Mouse (Mus musculus): ENCODE data around the gene Sesn1. TPM values are rescaled to one million over a fixed set of nuclear protein-coding genes. Genes with fewer than 3 reads are reported as not detected.

Gene Sesn1
- polyA plus RNA-seq, 1 experiment, result 12.7 TPM

DNA sequence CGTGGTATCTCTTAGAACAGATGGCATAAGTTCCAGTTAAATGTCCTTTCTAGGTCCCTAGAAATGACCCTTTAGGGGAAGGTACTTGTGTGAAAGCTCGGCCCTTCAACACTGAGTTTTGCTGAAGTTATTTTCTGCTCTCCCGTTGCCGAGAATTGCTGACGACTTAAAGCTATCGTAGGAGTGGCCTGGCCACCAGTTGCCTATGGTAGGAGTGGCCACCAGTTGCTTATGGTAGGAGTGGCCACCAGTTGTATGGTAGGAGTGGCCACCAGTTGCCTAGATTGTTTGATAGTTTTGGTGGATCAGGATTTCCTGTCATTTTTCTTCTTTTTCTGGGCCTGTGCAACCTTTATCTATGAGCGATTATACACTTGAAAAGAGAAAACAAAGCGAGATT lies 38.0 kb downstream of the Sesn1 start:
- H3K27ac ChIP-seq (ENCODE audit: control insufficient read depth, insufficient read depth, low read depth, low read length), result no peak overlapping the region
- no peaks in the 10 kb centered on the region for H3K36me3 ChIP-seq (ENCODE audit: control insufficient read depth, insufficient read depth, low read length)
- H3K4me1 ChIP-seq (ENCODE audit: control insufficient read depth, insufficient read depth, low read length), result no peaks in the 10 kb centered on the region
- no peak overlapping the region for H3K4me3 ChIP-seq (ENCODE audit: control insufficient read depth, low read depth, low read length)
- TF ChIP-seq POLR2A (IDR thresholded peaks at IDR 0.05; ENCODE audit: control insufficient read depth, low read depth, low read length) (no peak), CTCF (IDR thresholded peaks at IDR 0.05; ENCODE audit: control insufficient read depth, insufficient read depth, insufficient replicate concordance, low read depth, low read length) (no peak)
- no peaks in the 10 kb centered on the region for H3K27me3 ChIP-seq (ENCODE audit: control insufficient read depth, insufficient read depth, low read length)

DNA sequence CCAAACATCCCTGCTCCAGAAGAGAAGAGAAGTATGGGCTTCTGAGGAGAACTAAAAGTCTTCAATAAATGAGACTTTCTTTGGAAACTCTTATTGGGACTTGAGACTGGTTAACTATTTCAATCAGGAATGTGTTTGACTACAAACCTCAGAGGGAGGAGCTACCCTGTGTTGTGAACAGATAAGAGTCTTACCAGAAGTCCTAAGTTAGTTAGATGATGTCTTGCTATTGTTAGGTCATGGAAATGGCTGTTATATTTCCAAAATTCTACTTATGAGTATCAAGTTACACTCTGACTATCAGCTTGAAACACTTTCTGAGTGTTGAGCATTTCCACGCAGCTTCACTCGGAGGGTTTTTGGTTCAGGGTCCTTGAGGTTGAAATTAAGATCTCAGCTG lies 39.0 kb downstream of the Sesn1 start:
- Histone ChIP-seq H3K36me3 (ENCODE audit: control insufficient read depth, insufficient read depth, low read length) (no peaks in the 10 kb centered on the region), H3K27me3 (ENCODE audit: control insufficient read depth, insufficient read depth, low read length) (no peaks in the 10 kb centered on the region), H3K4me1 (ENCODE audit: control insufficient read depth, insufficient read depth, low read length) (no peaks in the 10 kb centered on the region), H3K4me3 (ENCODE audit: control insufficient read depth, low read depth, low read length) (no peak overlapping the region), H3K27ac (ENCODE audit: control insufficient read depth, insufficient read depth, low read depth, low read length) (no peak overlapping the region)
- TF ChIP-seq POLR2A (IDR thresholded peaks at IDR 0.05; ENCODE audit: control insufficient read depth, low read depth, low read length) (no peak), CTCF (IDR thresholded peaks at IDR 0.05; ENCODE audit: control insufficient read depth, insufficient read depth, insufficient replicate concordance, low read depth, low read length) (no peak)

DNA sequence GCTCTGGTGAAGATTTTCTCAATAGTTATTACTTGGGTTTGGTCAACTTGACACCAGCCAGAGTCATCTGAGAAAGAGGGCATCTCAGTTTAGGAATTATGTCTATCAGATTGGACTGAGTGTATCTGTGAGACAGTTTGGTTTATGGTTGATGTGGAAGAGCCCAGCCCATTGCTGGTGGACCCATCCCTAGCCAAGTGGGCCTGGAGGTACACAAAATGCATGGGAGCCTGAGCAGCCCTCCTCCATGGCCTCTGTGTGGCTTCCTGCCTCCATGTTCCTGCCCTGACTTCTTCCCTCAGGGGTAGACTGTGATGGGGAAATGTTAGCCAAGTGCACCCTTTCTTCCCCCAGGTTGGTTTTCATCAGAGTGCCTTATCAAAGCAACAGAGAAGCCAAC lies 50.1 kb downstream of the Sesn1 start:
- no peak for TF ChIP-seq CTCF (IDR thresholded peaks at IDR 0.05; ENCODE audit: control insufficient read depth, insufficient read depth, insufficient replicate concordance, low read depth, low read length)
- TF ChIP-seq POLR2A (IDR thresholded peaks at IDR 0.05; ENCODE audit: control insufficient read depth, low read depth, low read length), result no peak
- H3K4me1 ChIP-seq (ENCODE audit: control insufficient read depth, insufficient read depth, low read length), result no peaks in the 10 kb centered on the region
- H3K27me3 ChIP-seq (ENCODE audit: control insufficient read depth, insufficient read depth, low read length), result no peaks in the 10 kb centered on the region
- H3K36me3 ChIP-seq (ENCODE audit: control insufficient read depth, insufficient read depth, low read length), result no peaks in the 10 kb centered on the region
- no peak overlapping the region for H3K27ac ChIP-seq (ENCODE audit: control insufficient read depth, insufficient read depth, low read depth, low read length)
- no peak overlapping the region for H3K4me3 ChIP-seq (ENCODE audit: control insufficient read depth, low read depth, low read length)

DNA sequence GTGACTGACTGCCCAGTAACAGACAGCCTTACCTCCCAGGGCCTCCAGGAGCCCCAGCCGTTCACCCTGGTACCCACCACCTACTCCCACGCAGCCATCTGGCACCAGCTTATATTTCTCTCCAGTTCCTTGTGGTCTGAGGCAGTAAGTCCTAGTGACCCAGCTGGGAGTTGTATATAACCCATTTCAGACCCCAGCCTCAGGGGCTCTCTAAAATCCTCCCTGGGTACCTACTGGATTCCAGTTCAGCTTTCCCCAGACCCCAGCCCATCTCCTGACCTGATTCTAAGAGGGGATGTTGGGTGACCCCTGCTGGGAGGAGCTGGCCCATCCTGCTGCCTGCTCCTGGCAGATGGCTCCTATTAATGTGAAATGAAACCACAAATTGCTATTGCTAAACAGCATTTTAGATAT lies 50.5 kb downstream of the Sesn1 start:
- H3K4me1 ChIP-seq (ENCODE audit: control insufficient read depth, insufficient read depth, low read length), result no peaks in the 10 kb centered on the region
- H3K27ac ChIP-seq (ENCODE audit: control insufficient read depth, insufficient read depth, low read depth, low read length), result no peak overlapping the region
- H3K27me3 ChIP-seq (ENCODE audit: control insufficient read depth, insufficient read depth, low read length), result no peaks in the 10 kb centered on the region
- no peak overlapping the region for H3K4me3 ChIP-seq (ENCODE audit: control insufficient read depth, low read depth, low read length)
- no peaks in the 10 kb centered on the region for H3K36me3 ChIP-seq (ENCODE audit: control insufficient read depth, insufficient read depth, low read length)
- TF ChIP-seq CTCF (IDR thresholded peaks at IDR 0.05; ENCODE audit: control insufficient read depth, insufficient read depth, insufficient replicate concordance, low read depth, low read length) (no peak), POLR2A (IDR thresholded peaks at IDR 0.05; ENCODE audit: control insufficient read depth, low read depth, low read length) (no peak)

DNA sequence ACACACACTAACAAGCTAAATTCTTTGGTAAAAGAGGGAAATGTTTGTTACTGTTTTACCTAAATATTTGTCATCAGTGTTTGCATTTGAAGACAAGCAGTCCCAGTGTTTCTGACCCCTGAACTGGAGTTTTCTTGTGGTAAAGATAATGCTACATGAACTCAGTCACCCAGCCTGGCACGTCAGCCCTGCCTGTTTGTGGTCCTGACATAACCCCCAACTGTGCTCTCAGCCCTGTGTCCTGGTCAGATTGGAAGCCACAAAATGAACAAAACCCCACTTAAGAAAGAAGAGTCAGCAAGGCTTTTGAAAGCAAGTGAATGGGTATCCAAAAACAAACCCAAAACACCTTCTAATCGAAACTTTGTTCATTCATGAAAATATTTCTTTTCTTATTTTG lies 53.3 kb downstream of the Sesn1 start:
- Histone ChIP-seq H3K4me3 (ENCODE audit: control insufficient read depth, low read depth, low read length) (no peak overlapping the region), H3K27me3 (ENCODE audit: control insufficient read depth, insufficient read depth, low read length) (no peaks in the 10 kb centered on the region), H3K27ac (ENCODE audit: control insufficient read depth, insufficient read depth, low read depth, low read length) (no peak overlapping the region), H3K36me3 (ENCODE audit: control insufficient read depth, insufficient read depth, low read length) (no peaks in the 10 kb centered on the region), H3K4me1 (ENCODE audit: control insufficient read depth, insufficient read depth, low read length) (no peaks in the 10 kb centered on the region)
- no peak for TF ChIP-seq POLR2A (IDR thresholded peaks at IDR 0.05; ENCODE audit: control insufficient read depth, low read depth, low read length)
- TF ChIP-seq CTCF (IDR thresholded peaks at IDR 0.05; ENCODE audit: control insufficient read depth, insufficient read depth, insufficient replicate concordance, low read depth, low read length), result no peak

DNA sequence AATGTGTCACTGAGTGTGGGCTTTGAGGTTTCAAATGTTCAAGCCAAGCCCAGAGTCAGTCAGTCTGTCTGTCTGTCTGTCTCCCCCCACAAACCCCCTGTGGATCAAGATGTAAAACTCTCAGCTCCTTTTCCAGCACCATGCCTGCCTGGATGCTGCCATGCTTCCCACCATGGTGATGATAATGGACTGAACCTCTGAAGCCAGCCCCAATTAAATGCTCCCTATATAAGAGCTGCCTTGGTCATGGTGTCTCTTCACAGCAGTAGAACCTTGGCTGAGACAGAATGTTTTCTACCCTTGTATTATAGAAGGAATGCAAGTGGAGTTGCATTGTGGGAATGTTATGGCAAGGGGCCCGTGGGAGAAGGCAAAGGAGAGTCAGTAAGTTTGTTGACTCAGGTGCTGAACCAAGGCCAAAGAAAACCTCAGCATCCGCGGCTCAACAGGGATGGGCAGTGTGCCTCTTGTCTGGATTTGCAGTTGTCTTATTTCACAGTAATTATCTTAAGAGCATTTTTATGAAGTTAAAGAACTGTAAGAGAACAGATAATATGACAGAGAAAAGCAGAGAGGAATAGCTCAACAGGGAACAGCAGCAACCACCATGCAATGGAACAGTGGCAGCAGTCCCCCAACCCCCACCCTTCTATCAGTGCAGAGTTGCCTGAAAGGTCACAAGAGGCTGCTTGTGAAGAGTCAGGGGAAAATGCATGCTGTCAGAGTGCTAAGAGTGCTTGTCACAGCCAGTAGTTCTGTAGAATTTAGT lies 56.5 kb downstream of the Sesn1 start:
- Histone ChIP-seq H3K4me1 (ENCODE audit: control insufficient read depth, insufficient read depth, low read length) (no peaks in the 10 kb centered on the region), H3K27ac (ENCODE audit: control insufficient read depth, insufficient read depth, low read depth, low read length) (no peak overlapping the region), H3K4me3 (ENCODE audit: control insufficient read depth, low read depth, low read length) (no peak overlapping the region), H3K27me3 (ENCODE audit: control insufficient read depth, insufficient read depth, low read length) (no peaks in the 10 kb centered on the region), H3K36me3 (ENCODE audit: control insufficient read depth, insufficient read depth, low read length) (no peaks in the 10 kb centered on the region)
- TF ChIP-seq CTCF (IDR thresholded peaks at IDR 0.05; ENCODE audit: control insufficient read depth, insufficient read depth, insufficient replicate concordance, low read depth, low read length) (no peak), POLR2A (IDR thresholded peaks at IDR 0.05; ENCODE audit: control insufficient read depth, low read depth, low read length) (no peak)

DNA sequence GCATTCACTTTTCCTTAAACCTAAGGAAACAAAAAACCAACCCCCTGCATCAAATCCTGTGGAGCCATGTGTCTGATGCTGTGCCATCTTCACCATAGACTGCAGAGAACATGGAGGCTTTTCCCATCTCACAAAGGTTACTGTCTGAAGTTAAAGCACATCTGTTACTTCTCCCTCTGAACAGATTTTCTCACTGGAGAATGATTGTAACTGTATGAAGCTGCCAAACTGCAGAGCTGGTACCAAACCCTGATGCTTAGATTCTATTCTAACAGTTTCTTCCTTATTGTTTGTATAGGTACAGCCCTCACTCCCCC lies 57.1 kb downstream of the Sesn1 start:
- no peak for TF ChIP-seq CTCF (IDR thresholded peaks at IDR 0.05; ENCODE audit: control insufficient read depth, insufficient read depth, insufficient replicate concordance, low read depth, low read length)
- TF ChIP-seq POLR2A (IDR thresholded peaks at IDR 0.05; ENCODE audit: control insufficient read depth, low read depth, low read length), result no peak
- H3K4me3 ChIP-seq (ENCODE audit: control insufficient read depth, low read depth, low read length), result no peak overlapping the region
- H3K4me1 ChIP-seq (ENCODE audit: control insufficient read depth, insufficient read depth, low read length), result no peaks in the 10 kb centered on the region
- H3K27ac ChIP-seq (ENCODE audit: control insufficient read depth, insufficient read depth, low read depth, low read length), result no peak overlapping the region
- H3K27me3 ChIP-seq (ENCODE audit: control insufficient read depth, insufficient read depth, low read length), result no peaks in the 10 kb centered on the region
- H3K36me3 ChIP-seq (ENCODE audit: control insufficient read depth, insufficient read depth, low read length), result no peaks in the 10 kb centered on the region
